Mouse (Mus musculus) neutrophil, adult 59 days (primary cell): Measurements from ENCODE around the gene Spi1. TPM values are rescaled to one million over a fixed set of nuclear protein-coding genes. Genes with fewer than 3 reads are reported as not detected.

ENCODE experiments used
- total RNA-seq, 2 experiments: library from RNA; stranded (reverse); gene quantifications; 1 replicate in 1 of 2; 2 replicates in 1 of 2; pipeline ENCODE4 v1.2.4; 2023

Spi1 gene
- total RNA-seq: 100 to 1,000 TPM; 498 to 504 TPM

DNA sequence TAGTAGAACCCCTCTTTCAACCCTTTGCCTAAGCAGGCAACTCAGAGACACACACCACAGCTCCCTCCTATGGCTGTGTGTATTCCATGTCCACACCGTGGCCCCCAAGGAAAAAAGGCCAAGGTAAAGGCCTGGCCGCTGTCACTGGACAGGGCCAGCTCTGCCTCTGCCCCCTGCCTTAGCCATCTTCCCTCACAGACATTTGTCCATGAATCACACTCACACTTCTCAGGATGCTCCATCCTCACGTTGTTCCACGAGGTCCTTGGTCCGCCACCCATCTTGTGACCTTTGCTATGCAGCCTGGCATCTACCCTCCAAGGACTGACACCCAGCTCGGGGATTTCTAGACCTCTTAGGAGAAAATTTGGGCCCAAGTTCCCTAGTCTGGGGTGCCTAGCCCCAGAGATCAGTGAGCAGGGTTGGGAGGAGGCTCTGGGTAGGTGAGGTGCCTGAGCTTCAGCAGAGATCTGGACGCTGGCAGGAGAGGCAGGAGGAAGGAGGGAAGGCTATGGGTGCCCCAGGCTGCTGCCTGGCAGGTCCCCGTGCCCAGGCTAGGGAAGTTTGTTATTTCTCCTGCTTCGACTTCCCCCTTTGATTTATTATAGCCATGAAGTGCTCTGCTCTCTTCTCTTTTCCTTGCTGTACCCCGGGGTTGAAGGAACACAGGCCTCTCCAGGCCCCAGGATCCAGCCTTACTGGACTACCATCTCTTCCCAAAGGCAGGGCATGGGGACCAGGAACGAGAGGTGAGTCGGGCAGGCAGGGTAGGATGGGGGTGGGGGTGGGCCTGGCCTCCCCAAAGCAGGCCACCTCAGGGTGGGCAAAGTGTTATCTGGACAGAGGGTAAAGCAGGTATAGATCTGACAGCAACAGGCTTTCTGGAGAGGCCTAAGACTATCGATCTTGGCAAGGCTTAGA, at the start of gene Spi1:
Gene Spi1 (plus strand): TSS at position 616 of the 921 bp plus-strand sequence.

DNA sequence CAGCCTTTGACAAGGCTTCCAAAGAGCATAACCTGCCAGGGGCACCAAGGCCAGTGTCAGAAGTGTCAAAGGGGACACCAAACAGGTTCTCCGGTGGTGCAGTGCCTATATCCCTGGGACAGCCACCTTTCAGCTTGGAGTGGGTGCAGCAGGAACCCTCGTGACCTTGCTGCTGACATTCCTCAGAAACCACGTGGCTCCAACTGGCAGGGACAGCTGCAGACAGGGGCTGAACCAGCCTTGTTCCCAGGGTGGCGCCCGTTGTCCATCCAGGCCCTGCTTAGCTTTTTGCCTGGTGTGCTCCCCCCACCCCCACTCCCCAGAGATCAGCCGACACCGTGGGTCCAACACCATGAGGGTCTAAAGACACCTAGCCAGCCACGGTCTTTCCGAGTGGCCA, 46.8 kb upstream of the Spi1 start, which contains the start of gene Rapsn:
Gene Rapsn (plus strand): TSS at position 236 of the 400 bp plus-strand sequence.

GRCm38 (mm10) chr2:91053934-91054382, 28.2 kb upstream of the Spi1 start, which contains the start of gene Psmc3:
Gene Psmc3, plus strand, starts transcription at chr2:91054009.

GRCm38 (mm10) chr2:91070076-91070800, 12.0 kb upstream of the Spi1 start, which contains the start of gene Slc39a13:
Gene Slc39a13, minus strand, starts transcription at chr2:91070417.

GRCm38 (mm10) chr2:91117585-91118275, 35.5 kb downstream of the Spi1 start, which contains the start of gene Mybpc3:
Gene Mybpc3, plus strand, starts transcription at chr2:91118144.

Other genes starting within 250 kb of the Spi1 start
- 10 to 100 TPM; 51.9 to 62.9 TPM for gene Mtch2, start 235.2 kb upstream of the Spi1 start, total RNA-seq
- gene C1qtnf4, start 196.5 kb upstream of the Spi1 start, total RNA-seq: not detected
- gene Kbtbd4, start 177.7 kb upstream of the Spi1 start, total RNA-seq: 10 to 100 TPM; 16.0 to 16.9 TPM
- gene Ndufs3, start 177.6 kb upstream of the Spi1 start, total RNA-seq: 10 to 100 TPM; 48.7 to 55.4 TPM
- gene Celf1, start 142.0 kb upstream of the Spi1 start, total RNA-seq: 10 to 100 TPM; 41.7 to 44.3 TPM
- under 1 TPM in 1 of 2 experiments, not detected in 1; 0.60 TPM for gene Rapsn, start 46.8 kb upstream of the Spi1 start, total RNA-seq
- gene Psmc3, start 28.4 kb upstream of the Spi1 start, total RNA-seq: 100 to 1,000 TPM; 113 TPM
- 10 to 100 TPM; 14.1 to 14.2 TPM for gene Slc39a13, start 12.0 kb upstream of the Spi1 start, total RNA-seq
- 1 to 10 TPM; 1.2 to 1.6 TPM for gene Mybpc3, start 35.8 kb downstream of the Spi1 start, total RNA-seq
- gene Madd, start 101.4 kb downstream of the Spi1 start, total RNA-seq: 10 to 100 TPM; 62.1 to 63.9 TPM
- 1 to 10 TPM in 1 of 2 experiments, under 1 TPM in 1; 0.56 to 1.7 TPM for gene Nr1h3, start 120.4 kb downstream of the Spi1 start, total RNA-seq
- 10 to 100 TPM in 1 of 2 experiments, 1 to 10 TPM in 1; 9.8 to 11.1 TPM for gene Acp2, start 120.5 kb downstream of the Spi1 start, total RNA-seq
- 1 to 10 TPM; 8.1 to 9.2 TPM for gene Ddb2, start 154.6 kb downstream of the Spi1 start, total RNA-seq
- not detected for gene Pacsin3, start 173.6 kb downstream of the Spi1 start, total RNA-seq
- gene Arfgap2, start 182.6 kb downstream of the Spi1 start, total RNA-seq: 10 to 100 TPM; 82.1 to 94.3 TPM